ENCODE assay signal across 28 mouse cellular contexts in genomic region chr15:93879006-93879405, GRCm38 (mm10).
DNase-seq lines count a peak whose midpoint lies in the region; TF ChIP-seq lines count a peak whose summit lies in the region.
"Had no signal": no experiment of that assay in that cellular context is flagged by ENCODE, and none has a peak within 500 bp of the region (broad histone marks: within the 10 kb centered on the region; RNA-seq: fewer than 3 reads in every experiment).

No protein-coding gene starts in this region.

- DNase-seq in heart, adult 11 months = peak; percentile 51
- DNase-seq in heart, adult 8-10 months (ENCODE audit: low spot score) = no peak
- peak; percentile 16 to 17 for DNase-seq in left cerebral cortex, adult 18-20 months (ENCODE audit: low spot score in 2 of 2)
- DNase-seq in left cerebral cortex, postnatal 10 days (ENCODE audit: extremely low spot score in 1 of 2, low spot score in 2 of 2) = no peak
- DNase-seq in left cerebral cortex, adult 2 months (ENCODE audit: extremely low spot score in 1 of 2, low spot score in 2 of 2) = no peak
- no peak for DNase-seq in kidney, postnatal 25 days
- no peak for DNase-seq in adrenal gland, adult 8-10 months
- DNase-seq: adrenal gland, postnatal 36 days; cerebellum, adult 8-10 months; cerebellum, postnatal 36 days; embryo, embryonic 11 days; gastrocnemius, adult 2 months; gastrocnemius, postnatal 36 days; heart, adult 2 months; heart, postnatal 10 days; kidney, adult 11 months; liver; lung, adult 2 months; lung, postnatal 10 days; thymus, postnatal 14 days had no signal

- H3K4me3 ChIP-seq in left cerebral cortex, adult 2 months = no peak overlapping the region
- H3K4me3 ChIP-seq: embryonic facial prominence, embryonic 12.5 days; gastrocnemius, adult 2 months; heart, adult 2 months; heart, embryonic 13.5 days; hindbrain, embryonic 15.5 days; midbrain, embryonic 13.5 days; neural tube, embryonic 13.5 days; stomach, embryonic 15.5 days had no signal

- peak overlapping the region; percentile 54 for H3K27ac ChIP-seq in left cerebral cortex, adult 2 months
- H3K27ac ChIP-seq: embryonic facial prominence, embryonic 12.5 days; gastrocnemius, adult 2 months; heart, adult 2 months; heart, embryonic 13.5 days; hindbrain, embryonic 15.5 days; liver, embryonic 14.5 days; macrophage; midbrain, embryonic 13.5 days; neural tube, embryonic 13.5 days; stomach, embryonic 15.5 days had no signal

- TF ChIP-seq CTCF in left cerebral cortex, adult 2 months (IDR thresholded peaks at IDR 0.05) = no peak

- intact Hi-C loops in left cerebral cortex, postnatal 10 days (cut with DNase I) = no loop called here
- intact Hi-C loops in left cerebral cortex, adult 2 months (cut with DNase I) = loop anchor here (5.0 kb wide), 2 partner anchors 168 to 187 kb away; no protein-coding TSS in a partner anchor

Comparison
In these comparisons a context has a peak if more than half of its experiments do, and no peak if none do; other contexts are left out.
1. DNase-seq: peak in heart, adult 11 months (single experiment) and left cerebral cortex, adult 18-20 months (2 of 2); none in heart, adult 8-10 months (single experiment), left cerebral cortex, postnatal 10 days (0 of 2), left cerebral cortex, adult 2 months (0 of 2), kidney, postnatal 25 days (0 of 2) and adrenal gland, adult 8-10 months (single experiment).